Mouse (Mus musculus) forebrain, embryonic 13.5 days (tissue): Measurements from ENCODE around the gene Slc7a14. TPM values are rescaled to one million over a fixed set of nuclear protein-coding genes. Genes with fewer than 3 reads are reported as not detected.

Source experiments
- ATAC-seq: fragments of 200-750 bp; cut with Nextera tagmentation; 2 replicates; pipeline ENCODE4 v1.8.0; 2017
- H3K27ac ChIP-seq: fragments of 300-500 bp; sonication (generic); 2 replicates; pipeline ENCODE4 v1.5.1; 2015; ENCODE audit warnings: inconsistent platforms, mild to moderate bottlenecking, moderate library complexity
- H3K27me3 ChIP-seq: fragments of 300-500 bp; sonication (generic); 2 replicates; pipeline ENCODE4 v1.6.1; 2015; ENCODE audit warnings: mild to moderate bottlenecking, inconsistent platforms
- H3K36me3 ChIP-seq: fragments of 300-500 bp; sonication (generic); 2 replicates; pipeline ENCODE4 v1.6.1; 2015; ENCODE audit warnings: mild to moderate bottlenecking, inconsistent platforms; ENCODE audit not compliant: poor library complexity, severe bottlenecking
- H3K4me1 ChIP-seq: fragments of 300-500 bp; sonication (generic); 2 replicates; pipeline ENCODE4 v1.6.1; 2015; ENCODE audit warnings: inconsistent platforms
- H3K4me2 ChIP-seq: fragments of 300-500 bp; sonication (generic); 2 replicates; pipeline ENCODE4 v1.6.1; 2015; ENCODE audit warnings: inconsistent platforms, mild to moderate bottlenecking, moderate library complexity
- H3K4me3 ChIP-seq: fragments of 300-500 bp; sonication (generic); 2 replicates; pipeline ENCODE4 v1.5.1; 2015; ENCODE audit warnings: mild to moderate bottlenecking, inconsistent platforms
- H3K9ac ChIP-seq: fragments of 300-500 bp; sonication (generic); 2 replicates; pipeline ENCODE4 v1.6.1; 2015; ENCODE audit warnings: mild to moderate bottlenecking, inconsistent platforms
- H3K9me3 ChIP-seq: fragments of 300-500 bp; sonication (generic); replicated peaks from 2 replicates; pipeline ENCODE4 v1.6.1; 2016; ENCODE audit warnings: inconsistent platforms
- WGBS: fragments of 180-500 bp; shearing (Covaris S2); methylation state at CpG from one replicate; pipeline ENCODE4 v1.1.7; 2015; 5-methylcytosine and 5-hydroxymethylcytosine counted together
- polyA plus RNA-seq: library from polyadenylated mRNA; unstranded; fragments of >200 nt; fragmentation: Nextera tagmentation; extraction: Ambion mirVana; gene quantifications from 2 replicates; pipeline ENCODE4 v1.2.1, GENCODE M21; 2015

Gene Slc7a14
- 1.5 and 1.7 TPM in 2 replicates for polyA plus RNA-seq

GRCm38 (mm10) chr3:31309934-31310787 lies at the start of gene Slc7a14:
Gene Slc7a14 (minus strand): TSS chr3:31310378.
- Histone ChIP-seq H3K4me2 (peak within 1 kb of the TSS; percentile 83), H3K4me1 (peaks cover 9% of the 10 kb centered on the region; the same call in 1 of the 2 replicates), H3K4me3 (peak within 1 kb of the TSS; percentile 59), H3K36me3 (no peaks in the 10 kb centered on the region), H3K9ac (peak within 1 kb of the TSS; percentile 66), H3K27me3 (peaks cover 28% of the 10 kb centered on the region), H3K9me3 (no peaks in the 10 kb centered on the region), H3K27ac (no peak within 1 kb of the TSS)
- peak; percentile 91 for ATAC-seq
- under 1% methylated on average over 28 of the region's 38 CpGs for WGBS

GRCm38 (mm10) chr3:31346540-31346939 lies 36.4 kb upstream of the Slc7a14 start:
- Histone ChIP-seq H3K9ac (no peak overlapping the region), H3K9me3 (no peaks in the 10 kb centered on the region), H3K27me3 (no peaks in the 10 kb centered on the region), H3K4me2 (no peak overlapping the region), H3K27ac (no peak overlapping the region), H3K4me3 (no peak overlapping the region), H3K4me1 (no peaks in the 10 kb centered on the region), H3K36me3 (no peaks in the 10 kb centered on the region)
- 81% methylated on average over 4 of the region's 4 CpGs for WGBS
- ATAC-seq = no peak

- Histone ChIP-seq H3K4me3 (no peak overlapping the region), H3K9me3 (no peaks in the 10 kb centered on the region), H3K36me3 (no peaks in the 10 kb centered on the region), H3K27me3 (no peaks in the 10 kb centered on the region), H3K27ac (no peak overlapping the region), H3K4me1 (no peaks in the 10 kb centered on the region), H3K4me2 (no peak overlapping the region), H3K9ac (no peak overlapping the region)
- ATAC-seq = no peak
- 90% methylated on average over 4 of the region's 4 CpGs for WGBS
These were observed 35.6 kb upstream of the Slc7a14 start for GRCm38 (mm10) chr3:31345766-31346165.

- H3K4me1 ChIP-seq = no peaks in the 10 kb centered on the region
- ATAC-seq = no peak
- no peak overlapping the region for H3K27ac ChIP-seq
- no peak overlapping the region for H3K9ac ChIP-seq
- no peak overlapping the region for H3K4me3 ChIP-seq
- no peaks in the 10 kb centered on the region for H3K36me3 ChIP-seq
- H3K27me3 ChIP-seq = no peaks in the 10 kb centered on the region
- no peak overlapping the region for H3K4me2 ChIP-seq
- no peaks in the 10 kb centered on the region for H3K9me3 ChIP-seq
- WGBS = 77% methylated on average over 3 of the region's 3 CpGs
These were observed 29.1 kb upstream of the Slc7a14 start for GRCm38 (mm10) chr3:31339236-31339635.

- Histone ChIP-seq H3K4me3 (no peak overlapping the region), H3K4me2 (no peak overlapping the region), H3K27ac (no peak overlapping the region), H3K27me3 (no peaks in the 10 kb centered on the region), H3K4me1 (no peaks in the 10 kb centered on the region), H3K9me3 (no peaks in the 10 kb centered on the region), H3K9ac (no peak overlapping the region), H3K36me3 (no peaks in the 10 kb centered on the region)
- ATAC-seq = no peak
- WGBS = 87% methylated on average over 7 of the region's 7 CpGs
These were observed 18.2 kb upstream of the Slc7a14 start for GRCm38 (mm10) chr3:31328237-31328836.

- H3K4me2 ChIP-seq = no peak overlapping the region
- H3K27me3 ChIP-seq = no peaks in the 10 kb centered on the region
- H3K27ac ChIP-seq = no peak overlapping the region
- 95% methylated on average over 5 of the region's 5 CpGs for WGBS
- no peaks in the 10 kb centered on the region for H3K9me3 ChIP-seq
- no peak for ATAC-seq
- no peaks in the 10 kb centered on the region for H3K36me3 ChIP-seq
- no peak overlapping the region for H3K9ac ChIP-seq
- H3K4me3 ChIP-seq = no peak overlapping the region
- H3K4me1 ChIP-seq = no peaks in the 10 kb centered on the region
These were observed 17.6 kb upstream of the Slc7a14 start for GRCm38 (mm10) chr3:31327791-31328190.

GRCm38 (mm10) chr3:31324231-31324654 lies 14.1 kb upstream of the Slc7a14 start:
- Histone ChIP-seq H3K27ac (no peak overlapping the region), H3K4me2 (no peak overlapping the region), H3K27me3 (no peaks in the 10 kb centered on the region), H3K4me3 (no peak overlapping the region), H3K36me3 (no peaks in the 10 kb centered on the region), H3K9ac (no peak overlapping the region), H3K9me3 (no peaks in the 10 kb centered on the region), H3K4me1 (no peaks in the 10 kb centered on the region)
- 68% methylated on average over 3 of the region's 3 CpGs for WGBS
- ATAC-seq = no peak

- H3K4me3 ChIP-seq = peak overlapping the region; percentile 59
- peaks cover 28% of the 10 kb centered on the region for H3K27me3 ChIP-seq
- H3K27ac ChIP-seq = no peak overlapping the region
- H3K36me3 ChIP-seq = no peaks in the 10 kb centered on the region
- H3K4me2 ChIP-seq = peak overlapping the region; percentile 83
- H3K4me1 ChIP-seq = peaks cover 9% of the 10 kb centered on the region; the same call in 1 of the 2 replicates
- peak; percentile 81 for ATAC-seq
- WGBS = 1% methylated on average over 36 of the region's 36 CpGs
- H3K9me3 ChIP-seq = no peaks in the 10 kb centered on the region
- H3K9ac ChIP-seq = peak overlapping the region; percentile 66
These were observed 726 bp downstream of the Slc7a14 start for GRCm38 (mm10) chr3:31309371-31309933.

- 3% methylated on average over 14 of the region's 14 CpGs for WGBS
- Histone ChIP-seq H3K4me2 (peak overlapping the region; percentile 83), H3K9me3 (no peaks in the 10 kb centered on the region), H3K27ac (no peak overlapping the region), H3K36me3 (no peaks in the 10 kb centered on the region), H3K27me3 (peaks cover 28% of the 10 kb centered on the region), H3K4me3 (peak overlapping the region; percentile 59), H3K9ac (peak overlapping the region; percentile 66; the same call in 1 of the 2 replicates), H3K4me1 (peaks cover 9% of the 10 kb centered on the region; the same call in 1 of the 2 replicates)
- ATAC-seq = no peak
These were observed 1.3 kb downstream of the Slc7a14 start for GRCm38 (mm10) chr3:31308906-31309305.

GRCm38 (mm10) chr3:31307936-31308335 lies 2.2 kb downstream of the Slc7a14 start:
- ATAC-seq = no peak
- peaks cover 9% of the 10 kb centered on the region; the same call in 1 of the 2 replicates for H3K4me1 ChIP-seq
- H3K27ac ChIP-seq = no peak overlapping the region
- H3K4me2 ChIP-seq = no peak overlapping the region
- H3K4me3 ChIP-seq = no peak overlapping the region
- H3K27me3 ChIP-seq = peaks cover 28% of the 10 kb centered on the region
- H3K9ac ChIP-seq = no peak overlapping the region
- H3K36me3 ChIP-seq = no peaks in the 10 kb centered on the region
- 80% methylated on average over 6 of the region's 6 CpGs for WGBS
- no peaks in the 10 kb centered on the region for H3K9me3 ChIP-seq

GRCm38 (mm10) chr3:31291673-31292602 lies 18.2 kb downstream of the Slc7a14 start:
- Histone ChIP-seq H3K27me3 (no peaks in the 10 kb centered on the region), H3K4me2 (no peak overlapping the region), H3K9me3 (no peaks in the 10 kb centered on the region), H3K9ac (no peak overlapping the region), H3K27ac (no peak overlapping the region), H3K4me3 (no peak overlapping the region), H3K36me3 (no peaks in the 10 kb centered on the region), H3K4me1 (peaks cover 13% of the 10 kb centered on the region; the same call in 1 of the 2 replicates)
- peak; percentile 67; the same call in 1 of the 2 replicates for ATAC-seq
- WGBS = 64% methylated on average over 11 of the region's 11 CpGs
